Mouse (Mus musculus): ENCODE measurements around the gene Ptpn11.

DNA sequence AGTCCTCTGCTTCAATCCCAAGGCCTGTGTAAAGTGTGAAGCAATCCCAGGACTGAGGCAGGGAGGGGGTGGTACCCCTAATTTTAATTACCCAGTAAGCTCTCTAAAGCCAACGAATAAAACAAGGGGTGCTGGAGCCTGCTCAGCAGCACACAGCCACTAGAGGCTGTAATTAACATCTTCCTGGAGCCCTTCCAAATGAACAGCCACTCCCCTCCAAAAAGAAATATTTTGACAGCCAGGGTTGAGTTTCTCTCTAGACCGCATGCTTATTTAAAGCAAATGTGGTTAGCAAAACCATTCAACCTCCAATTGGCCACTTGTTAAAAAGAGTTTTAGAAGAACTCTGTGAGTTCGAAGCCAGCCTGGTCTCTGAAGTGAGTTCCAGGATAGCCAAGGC, 97.9 kb downstream of the Ptpn11 start:
- TF ChIP-seq GATA1 (IDR thresholded peaks at IDR 0.05; ENCODE audit: borderline replicate concordance, low read length) (no peak), FLI1 (IDR thresholded peaks at IDR 0.05; ENCODE audit: low read length) (no peak)
